Mouse (Mus musculus): ENCODE results near the gene Pex11g.

Pex11g gene

DNA sequence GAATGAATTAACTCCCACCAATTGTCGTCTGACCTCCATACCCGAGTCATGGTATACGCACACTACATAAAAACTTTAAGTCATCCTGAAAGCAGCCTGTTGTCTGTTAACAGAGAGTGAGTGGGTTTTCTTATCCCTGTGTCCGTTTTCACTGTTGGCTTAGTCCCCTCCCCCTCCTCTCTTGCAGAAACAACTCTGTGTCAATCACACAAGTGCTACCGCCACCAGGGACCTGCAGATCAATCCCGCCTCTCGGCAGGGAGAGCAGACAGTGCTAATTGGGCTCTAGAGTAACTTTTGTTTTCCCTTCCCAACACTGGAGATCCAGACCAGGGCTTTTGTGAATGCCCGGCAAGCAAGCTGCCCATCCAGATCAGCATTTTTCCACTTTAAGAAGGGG lies 50.0 kb downstream of the Pex11g start:
- in situ Hi-C loops (cut with MboI, MseI), result no loop called here

- in situ Hi-C loops (cut with MboI, MseI), result no loop called here
These were observed 50.6 kb downstream of the Pex11g start for GRCm38 (mm10) chr8:3416846-3417245.

DNA sequence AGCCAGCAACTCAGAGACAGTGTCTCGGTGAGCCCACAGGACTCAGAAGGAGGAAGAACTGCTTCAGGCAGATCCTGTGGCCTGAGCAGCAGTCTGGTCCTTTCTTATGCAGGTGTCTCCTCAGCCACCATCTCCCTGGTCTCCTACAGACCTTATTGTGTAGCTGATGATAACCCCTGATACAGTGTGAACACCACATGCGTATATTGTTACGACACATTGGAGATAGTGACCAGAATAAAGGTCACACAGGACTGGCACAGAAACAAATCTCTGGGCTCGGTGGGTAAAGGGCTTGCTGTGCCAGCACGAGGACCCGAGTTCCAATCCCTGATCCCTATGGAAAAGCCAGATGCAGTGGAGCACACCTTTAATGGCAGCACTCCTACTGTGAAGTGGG lies 51.8 kb downstream of the Pex11g start:
- in situ Hi-C loops (cut with MboI, MseI), result no loop called here

DNA sequence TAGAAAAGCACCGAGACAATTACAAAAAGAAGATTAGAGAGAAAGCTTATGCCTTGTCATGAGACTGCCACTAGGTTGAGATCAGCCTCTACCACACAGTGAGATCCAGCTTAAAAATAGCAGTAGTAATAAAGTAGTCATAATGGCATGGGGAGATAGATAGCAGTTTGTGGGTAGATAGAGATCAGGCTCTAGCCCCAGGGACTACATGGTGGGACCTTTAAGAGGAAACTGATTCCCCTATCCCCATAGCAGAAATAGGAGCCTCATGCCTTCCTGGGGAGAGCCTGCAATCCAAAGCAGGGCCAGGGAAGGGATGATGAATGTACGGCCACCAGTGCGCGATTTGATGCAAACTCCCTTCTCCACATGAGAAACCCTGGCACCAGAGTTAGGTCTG lies 52.2 kb downstream of the Pex11g start:
- in situ Hi-C loops (cut with MboI, MseI), result no loop called here

DNA sequence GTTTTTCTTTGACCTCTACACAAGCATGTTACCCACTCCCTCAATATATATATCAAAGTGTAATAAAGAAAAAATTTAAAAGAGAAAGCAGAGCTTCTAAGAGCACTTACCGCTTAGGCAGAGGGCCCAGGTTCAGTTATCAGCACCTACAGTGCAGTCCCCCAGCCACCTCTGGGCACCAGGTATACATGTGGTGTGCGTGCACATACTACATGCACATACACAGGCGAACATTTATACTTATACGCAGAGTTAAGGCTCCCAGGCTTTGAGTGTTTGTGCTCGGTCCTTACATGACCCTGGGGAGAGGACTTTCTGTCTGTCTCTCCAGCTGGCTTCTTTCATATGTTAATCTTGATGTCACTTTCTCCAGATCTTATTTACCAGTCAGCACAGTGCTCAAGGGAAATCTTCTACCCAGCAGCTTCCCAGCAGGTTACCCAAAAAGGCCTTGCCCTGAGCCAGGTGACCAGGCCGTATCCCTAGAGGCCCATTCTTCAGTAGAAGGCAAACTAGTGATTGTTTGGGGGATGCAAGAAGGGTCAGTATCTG lies 52.8 kb downstream of the Pex11g start:
- in situ Hi-C loops (cut with MboI, MseI), result no loop called here

DNA sequence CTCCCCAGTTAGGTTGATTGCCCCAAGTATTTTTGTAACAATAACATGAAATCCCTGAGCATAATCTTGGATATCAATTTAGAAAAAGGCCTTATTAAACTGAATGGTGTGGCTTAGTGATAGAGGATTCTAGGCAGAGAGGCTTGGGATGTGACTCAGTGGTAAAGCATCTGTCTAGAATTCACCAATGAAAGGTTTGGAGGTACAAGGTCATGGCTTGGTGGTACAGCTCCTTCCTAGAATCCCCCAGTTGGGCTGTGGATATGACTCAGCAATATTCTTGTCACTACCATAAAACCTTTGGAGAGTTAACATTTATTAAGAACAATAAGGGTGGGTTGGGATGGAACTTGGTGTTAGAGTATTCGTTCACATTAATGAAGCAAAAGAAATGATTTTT lies 54.7 kb downstream of the Pex11g start:
- in situ Hi-C loops (cut with MboI, MseI), result no loop called here

GRCm38 (mm10) chr8:3411901-3412301 lies 55.6 kb downstream of the Pex11g start:
- in situ Hi-C loops (cut with MboI, MseI), result no loop called here

- in situ Hi-C loops (cut with MboI, MseI), result no loop called here
These were observed 56.4 kb downstream of the Pex11g start for GRCm38 (mm10) chr8:3411085-3411484.

DNA sequence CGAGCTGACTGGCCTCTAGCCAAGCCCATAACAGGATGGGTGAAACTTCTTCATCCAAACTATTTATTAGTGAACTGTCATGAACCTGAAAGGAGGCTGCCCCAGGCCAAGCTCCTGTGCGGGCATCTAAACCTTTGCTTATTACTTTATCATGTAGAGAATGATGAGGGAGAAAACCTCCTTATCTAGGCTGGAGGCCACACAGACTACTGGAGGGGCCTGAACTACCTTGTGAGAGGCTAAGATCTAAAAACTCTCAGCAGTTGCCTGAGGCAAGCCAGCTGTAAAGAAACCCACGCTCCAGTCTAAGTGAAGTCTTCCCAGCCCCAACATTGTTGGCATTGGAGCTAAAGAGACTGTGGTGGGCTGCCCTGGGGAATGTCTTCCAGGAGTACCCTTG lies 60.1 kb downstream of the Pex11g start:
- in situ Hi-C loops (cut with MboI, MseI), result no loop called here

All from regulatory T cell (primary cell).